Mouse (Mus musculus) heart, adult 2 months (tissue): ENCODE data around the gene Mapk10.

Experiments used
- CTCF ChIP-seq: fragments of 200-600 bp; IDR thresholded peaks from 2 replicates; pipeline ENCODE4 v1.8.1; 2022; ENCODE audit warnings: antibody characterized with exemption, mild to moderate bottlenecking, moderate library complexity
- POLR2A ChIP-seq: fragments of 200-500 bp; IDR thresholded peaks from 2 replicates; pipeline ENCODE4 v1.6.1; 2011; ENCODE audit warnings: mild to moderate bottlenecking, low read depth, low read length, control low read depth; ENCODE audit not compliant: insufficient read depth

- TF ChIP-seq CTCF (no peak), POLR2A (no peak)
These were observed 351.4 kb downstream of the Mapk10 start for GRCm38 (mm10) chr5:102859749-102860148.
